Mouse (Mus musculus): ENCODE data around the gene Otx2. TPM values are rescaled to one million over a fixed set of nuclear protein-coding genes. Genes with fewer than 3 reads are reported as not detected.
"Not testable (repeated sequence)": the region's sequence is repeated elsewhere in the genome, so short reads cannot be mapped to it uniquely, and the experiment has no call there.

Otx2 gene
- polyA plus RNA-seq, 1 experiment from 2014 or later = 0.33 TPM

DNA sequence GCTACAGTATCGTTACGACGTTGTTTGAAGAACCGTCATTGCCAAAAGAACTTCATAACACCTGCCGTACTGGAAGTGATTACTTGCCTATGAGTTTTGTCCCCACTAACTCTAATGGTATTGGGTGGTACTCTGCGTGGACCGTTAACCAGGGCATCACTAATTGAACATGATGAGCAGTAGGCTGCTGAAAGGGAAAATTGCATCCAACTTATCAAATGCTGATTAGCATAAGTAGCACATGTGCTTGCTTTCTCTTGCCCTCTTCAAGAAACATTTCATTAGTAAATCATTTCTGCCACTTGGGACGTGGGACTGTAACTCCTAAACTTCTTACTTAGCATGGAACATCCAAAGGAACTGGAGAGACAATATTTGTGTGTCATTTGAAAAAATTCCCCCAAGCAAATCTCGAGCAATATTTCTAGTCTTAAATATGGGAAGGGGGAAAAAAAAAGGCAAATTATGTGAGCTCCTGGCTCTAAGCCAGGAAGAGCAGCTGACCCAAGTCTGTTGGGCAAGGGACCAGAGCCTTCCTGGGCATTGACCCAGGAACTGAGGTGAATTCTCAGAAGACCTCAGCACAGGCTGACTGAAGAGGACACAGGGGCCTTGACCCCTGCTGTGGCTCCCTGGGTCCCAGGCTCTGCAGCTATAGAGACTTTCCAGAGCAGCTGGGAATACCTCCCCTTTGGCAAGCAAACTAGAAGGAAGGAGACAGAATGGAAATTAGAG, 48.9 kb downstream of the Otx2 start:
- DNase-seq (ENCODE audit: low spot score) = no peak
- Histone ChIP-seq H3K9ac (ENCODE audit: low read length) (no peak overlapping the region), H3K4me2 (ENCODE audit: low read depth) (no peak overlapping the region), H3K27ac (ENCODE audit: low read depth, low read length) (no peak overlapping the region), H3K27me3 (ENCODE audit: control insufficient read depth, insufficient read depth, low read length) (no peaks in the 10 kb centered on the region), H3K4me1 (ENCODE audit: control insufficient read depth, insufficient read depth, low read length) (no peaks in the 10 kb centered on the region), H3K9me3 (ENCODE audit: control insufficient read depth, low read length) (no peaks in the 10 kb centered on the region), H3K36me3 (ENCODE audit: control insufficient read depth, insufficient read depth, low read length) (no peaks in the 10 kb centered on the region), H3K4me3 (ENCODE audit: low read depth, low read length) (no peak overlapping the region)
- 85% methylated on average over 9 of the region's 9 CpGs for WGBS
- no peak for ATAC-seq (ENCODE audit: insufficient read depth, low FRiP score, low TSS enrichment)

DNA sequence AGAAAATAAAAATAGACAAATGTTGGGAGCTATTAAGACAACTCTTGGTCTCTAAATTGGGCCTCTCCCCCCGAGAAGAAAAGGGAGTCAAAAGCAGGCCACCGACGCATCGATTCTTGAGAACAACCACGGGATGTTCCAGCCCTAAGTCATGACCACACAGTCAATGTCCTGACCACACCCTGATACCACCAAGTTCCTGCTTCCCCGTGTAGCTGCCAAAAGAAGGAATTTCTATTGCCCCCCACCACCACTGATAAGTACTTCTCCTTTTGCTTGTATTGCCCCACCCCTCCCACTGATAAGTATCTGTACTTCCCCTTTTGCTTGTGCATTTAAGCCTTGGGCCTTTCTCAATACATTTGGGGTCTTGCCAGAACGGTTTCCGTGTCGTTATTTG, 50.9 kb downstream of the Otx2 start:
- not testable (repeated sequence) for ATAC-seq (ENCODE audit: insufficient read depth, low FRiP score, low TSS enrichment); H3K4me3 ChIP-seq (ENCODE audit: low read depth, low read length); H3K36me3 ChIP-seq (ENCODE audit: control insufficient read depth, insufficient read depth, low read length)

DNA sequence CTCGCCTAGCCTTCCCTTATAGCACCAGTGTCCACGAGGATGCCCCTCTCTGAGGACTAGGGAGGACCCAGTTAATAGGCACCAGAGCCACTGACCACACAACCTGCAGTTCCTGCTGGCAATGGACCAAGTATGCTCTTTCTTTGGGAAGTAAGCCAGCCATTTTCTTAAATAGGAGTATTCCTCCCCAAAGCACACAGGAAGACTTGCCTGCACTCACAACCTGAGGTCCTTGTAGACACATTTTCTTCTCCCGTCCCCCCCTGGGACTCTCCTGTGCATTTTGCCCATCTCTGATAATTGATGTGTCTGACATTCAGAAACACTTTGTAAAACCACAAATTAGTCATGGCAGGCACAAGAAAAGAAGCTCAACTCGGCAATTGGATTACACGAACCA, 57.3 kb downstream of the Otx2 start:
- DNase-seq (ENCODE audit: low spot score) (no peak), ATAC-seq (ENCODE audit: insufficient read depth, low FRiP score, low TSS enrichment) (no peak)
- H3K9me3 ChIP-seq (ENCODE audit: control insufficient read depth, low read length) = no peaks in the 10 kb centered on the region
- no peaks in the 10 kb centered on the region for H3K4me1 ChIP-seq (ENCODE audit: control insufficient read depth, insufficient read depth, low read length)
- no peak overlapping the region for H3K9ac ChIP-seq (ENCODE audit: low read length)
- no peaks in the 10 kb centered on the region for H3K36me3 ChIP-seq (ENCODE audit: control insufficient read depth, insufficient read depth, low read length)
- 50% methylated on average over 5 of the region's 5 CpGs for WGBS
- no peak overlapping the region for H3K4me3 ChIP-seq (ENCODE audit: low read depth, low read length)
- H3K27me3 ChIP-seq (ENCODE audit: control insufficient read depth, insufficient read depth, low read length) = no peaks in the 10 kb centered on the region
- no peak overlapping the region for H3K4me2 ChIP-seq (ENCODE audit: low read depth)
- H3K27ac ChIP-seq (ENCODE audit: low read depth, low read length) = no peak overlapping the region

More for the DNA sequence above, 50.9 kb downstream of the Otx2 start:
- WGBS = 86% methylated on average over 9 of the region's 9 CpGs
- not testable (repeated sequence) for H3K27ac ChIP-seq (ENCODE audit: low read depth, low read length); H3K27me3 ChIP-seq (ENCODE audit: control insufficient read depth, insufficient read depth, low read length); DNase-seq (ENCODE audit: low spot score); H3K9ac ChIP-seq (ENCODE audit: low read length); H3K9me3 ChIP-seq (ENCODE audit: control insufficient read depth, low read length); H3K4me2 ChIP-seq (ENCODE audit: low read depth); H3K4me1 ChIP-seq (ENCODE audit: control insufficient read depth, insufficient read depth, low read length)

- 76% methylated on average over 15 of the region's 15 CpGs for WGBS
- Histone ChIP-seq H3K27me3 (ENCODE audit: control insufficient read depth, insufficient read depth, low read length) (no peaks in the 10 kb centered on the region), H3K4me3 (ENCODE audit: low read depth, low read length) (no peak overlapping the region), H3K36me3 (ENCODE audit: control insufficient read depth, insufficient read depth, low read length) (no peaks in the 10 kb centered on the region), H3K4me2 (ENCODE audit: low read depth) (no peak overlapping the region), H3K27ac (ENCODE audit: low read depth, low read length) (no peak overlapping the region), H3K9ac (ENCODE audit: low read length) (no peak overlapping the region), H3K4me1 (ENCODE audit: control insufficient read depth, insufficient read depth, low read length) (no peaks in the 10 kb centered on the region), H3K9me3 (ENCODE audit: control insufficient read depth, low read length) (no peaks in the 10 kb centered on the region)
- DNase-seq (ENCODE audit: low spot score) (no peak), ATAC-seq (ENCODE audit: insufficient read depth, low FRiP score, low TSS enrichment) (no peak)
Measured at GRCm38 (mm10) chr14:48608641-48609310, 64.8 kb downstream of the Otx2 start.

Other genes starting within 250 kb of the Otx2 start
- gene Tmem260, start 227.7 kb downstream of the Otx2 start, polyA plus RNA-seq (2014; fragmentation: Nextera tagmentation; extraction: Ambion mirVana) = 24.8 and 25.3 TPM in 2 replicates